Mouse (Mus musculus): ENCODE data around the gene Cdkl3. TPM values are rescaled to one million over a fixed set of nuclear protein-coding genes. Genes with fewer than 3 reads are reported as not detected.
A peak's percentile ranks its signal among the peaks of the same experiment; 100 is the strongest.
"Not testable (repeated sequence)": the region's sequence is repeated elsewhere in the genome, so short reads cannot be mapped to it uniquely, and the experiment has no call there.

The Cdkl3 gene
- polyA plus RNA-seq, 1 experiment from 2014 or later: 0.78 TPM

- Histone ChIP-seq H3K36me3 (replicated peaks) (peaks cover 7% of the 10 kb centered on the region), H3K9me3 (replicated peaks) (no peaks in the 10 kb centered on the region), H3K27me3 (no peaks in the 10 kb centered on the region), H3K4me2 (peak overlapping the region; percentile 96), H3K4me1 (replicated peaks) (peaks cover 63% of the 10 kb centered on the region), H3K9ac (peak overlapping the region; percentile 98), H3K4me3 (replicated peaks) (peak overlapping the region; percentile 83), H3K27ac (replicated peaks) (peak overlapping the region; percentile 100)
- under 1% methylated on average over 7 of the region's 7 CpGs for WGBS (ENCODE audit: insufficient replicate concordance)
- ATAC-seq (ENCODE audit: insufficient read depth): no peak
These were observed 95.8 kb downstream of the Cdkl3 start for GRCm38 (mm10) chr11:52099771-52100219.

DNA sequence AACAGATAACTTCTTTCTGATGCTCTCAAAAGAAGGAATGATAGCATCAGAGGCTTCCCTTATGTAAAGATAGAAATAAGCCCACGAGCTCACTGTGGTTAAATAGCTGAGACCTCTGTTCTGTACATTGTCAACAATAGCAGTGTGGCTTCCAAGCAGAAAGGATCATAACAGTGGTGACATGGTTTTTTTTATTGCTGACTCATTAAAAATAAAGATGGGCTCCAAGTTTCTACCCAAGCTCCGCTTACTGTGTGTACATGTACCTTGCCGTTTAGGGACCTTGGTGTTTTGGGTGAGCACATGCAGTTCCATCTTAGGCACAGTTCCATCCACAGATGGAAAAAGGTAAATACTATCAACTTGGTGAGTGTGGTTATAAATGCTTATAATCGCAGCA lies 99.0 kb downstream of the Cdkl3 start:
- Histone ChIP-seq H3K9me3 (replicated peaks) (no peaks in the 10 kb centered on the region), H3K4me2 (no peak overlapping the region), H3K27me3 (no peaks in the 10 kb centered on the region), H3K4me3 (replicated peaks) (no peak overlapping the region), H3K4me1 (replicated peaks) (peaks cover 66% of the 10 kb centered on the region), H3K36me3 (replicated peaks) (peaks cover 7% of the 10 kb centered on the region), H3K27ac (replicated peaks) (no peak overlapping the region), H3K9ac (no peak overlapping the region)
- WGBS (ENCODE audit: insufficient replicate concordance): 56% methylated on average over 4 of the region's 4 CpGs
- ATAC-seq (ENCODE audit: insufficient read depth): no peak

GRCm38 (mm10) chr11:52105503-52105902 lies 101.5 kb downstream of the Cdkl3 start:
- peaks cover 7% of the 10 kb centered on the region for H3K36me3 ChIP-seq (replicated peaks)
- H3K9me3 ChIP-seq (replicated peaks): no peaks in the 10 kb centered on the region
- H3K27me3 ChIP-seq: no peaks in the 10 kb centered on the region
- no peak for ATAC-seq (ENCODE audit: insufficient read depth)
- no peak overlapping the region for H3K27ac ChIP-seq (replicated peaks)
- no peak overlapping the region for H3K9ac ChIP-seq
- H3K4me2 ChIP-seq: no peak overlapping the region
- H3K4me3 ChIP-seq (replicated peaks): no peak overlapping the region
- peaks cover 73% of the 10 kb centered on the region for H3K4me1 ChIP-seq (replicated peaks)

GRCm38 (mm10) chr11:52106037-52106436 lies 102.0 kb downstream of the Cdkl3 start:
- ATAC-seq (ENCODE audit: insufficient read depth): no peak
- Histone ChIP-seq H3K4me3 (replicated peaks) (no peak overlapping the region), H3K9ac (no peak overlapping the region), H3K9me3 (replicated peaks) (no peaks in the 10 kb centered on the region), H3K27ac (replicated peaks) (no peak overlapping the region), H3K4me1 (replicated peaks) (peaks cover 68% of the 10 kb centered on the region), H3K4me2 (no peak overlapping the region), H3K36me3 (replicated peaks) (peaks cover 4% of the 10 kb centered on the region), H3K27me3 (no peaks in the 10 kb centered on the region)
- 85% methylated on average over 2 of the region's 2 CpGs for WGBS (ENCODE audit: insufficient replicate concordance)

- Histone ChIP-seq H3K36me3 (replicated peaks) (peaks cover under 1% of the 10 kb centered on the region; the same call in 1 of the 2 replicates), H3K9ac (no peak overlapping the region), H3K9me3 (replicated peaks) (no peaks in the 10 kb centered on the region), H3K27ac (replicated peaks) (no peak overlapping the region), H3K4me1 (replicated peaks) (peaks cover 64% of the 10 kb centered on the region), H3K27me3 (no peaks in the 10 kb centered on the region), H3K4me2 (no peak overlapping the region), H3K4me3 (replicated peaks) (no peak overlapping the region)
- no peak for ATAC-seq (ENCODE audit: insufficient read depth)
- 81% methylated on average over 1 of the region's 1 CpGs for WGBS (ENCODE audit: insufficient replicate concordance)
These were observed 102.4 kb downstream of the Cdkl3 start for GRCm38 (mm10) chr11:52106438-52106837.

- H3K9ac ChIP-seq: no peak overlapping the region
- WGBS (ENCODE audit: insufficient replicate concordance): 77% methylated on average over 5 of the region's 5 CpGs
- H3K4me3 ChIP-seq (replicated peaks): no peak overlapping the region
- no peak overlapping the region for H3K4me2 ChIP-seq
- H3K9me3 ChIP-seq (replicated peaks): no peaks in the 10 kb centered on the region
- no peak overlapping the region for H3K27ac ChIP-seq (replicated peaks)
- H3K4me1 ChIP-seq (replicated peaks): peaks cover 48% of the 10 kb centered on the region
- ATAC-seq (ENCODE audit: insufficient read depth): no peak
- peaks cover 7% of the 10 kb centered on the region for H3K36me3 ChIP-seq (replicated peaks)
- H3K27me3 ChIP-seq: no peaks in the 10 kb centered on the region
These were observed 104.8 kb downstream of the Cdkl3 start for GRCm38 (mm10) chr11:52108796-52109195.

DNA sequence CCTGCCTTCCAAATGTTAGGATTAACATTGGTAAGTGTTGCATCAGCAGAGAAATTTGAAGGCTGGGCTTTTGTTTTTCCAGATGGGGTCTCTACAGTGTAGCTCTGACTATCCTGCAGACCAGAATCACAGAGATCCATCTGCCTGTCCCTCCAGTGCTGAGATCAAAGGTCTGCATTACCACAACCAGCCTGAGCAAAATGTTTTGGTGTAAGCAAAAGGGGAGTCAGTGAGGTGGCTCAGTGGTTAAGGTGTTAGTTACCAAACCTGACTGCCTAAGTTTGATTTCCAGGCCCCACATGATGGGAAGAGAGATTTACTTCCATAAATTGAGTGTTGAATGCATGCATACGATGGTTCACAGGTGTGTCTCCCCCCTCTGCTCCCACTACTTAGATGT lies 105.4 kb downstream of the Cdkl3 start:
- Histone ChIP-seq H3K27me3 (no peaks in the 10 kb centered on the region), H3K27ac (replicated peaks) (no peak overlapping the region), H3K4me3 (replicated peaks) (no peak overlapping the region), H3K36me3 (replicated peaks) (peaks cover 13% of the 10 kb centered on the region), H3K4me1 (replicated peaks) (peaks cover 44% of the 10 kb centered on the region), H3K9me3 (replicated peaks) (no peaks in the 10 kb centered on the region), H3K4me2 (no peak overlapping the region), H3K9ac (no peak overlapping the region)
- ATAC-seq (ENCODE audit: insufficient read depth): no peak
- WGBS (ENCODE audit: insufficient replicate concordance): 77% methylated on average over 1 of the region's 1 CpGs

DNA sequence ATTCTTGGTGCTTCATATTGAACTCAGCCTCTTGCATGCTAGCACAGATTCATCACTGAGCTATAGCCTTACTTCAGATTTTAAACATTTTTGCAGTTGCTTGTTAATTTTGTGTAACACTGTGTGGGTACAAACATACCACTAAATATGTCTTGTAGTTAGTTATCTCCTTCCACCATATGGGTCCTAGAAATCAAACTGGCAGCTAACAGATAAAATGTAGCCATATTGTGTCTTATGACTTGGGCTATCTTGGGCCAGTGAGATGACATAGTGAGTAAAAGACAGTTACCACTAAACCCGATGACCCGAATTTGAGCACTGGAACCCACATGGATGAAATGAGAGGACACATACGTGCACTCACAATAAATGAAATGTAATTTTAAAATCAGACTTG lies 111.5 kb downstream of the Cdkl3 start:
- peak; percentile 87 for ATAC-seq (ENCODE audit: insufficient read depth)
- WGBS (ENCODE audit: insufficient replicate concordance): 22% methylated on average over 3 of the region's 3 CpGs
- no peak overlapping the region for H3K4me3 ChIP-seq (replicated peaks)
- peak overlapping the region; percentile 33 for H3K4me2 ChIP-seq
- H3K4me1 ChIP-seq (replicated peaks): peaks cover 33% of the 10 kb centered on the region
- no peaks in the 10 kb centered on the region for H3K9me3 ChIP-seq (replicated peaks)
- no peak overlapping the region for H3K9ac ChIP-seq
- H3K27me3 ChIP-seq: no peaks in the 10 kb centered on the region
- peaks cover 72% of the 10 kb centered on the region for H3K36me3 ChIP-seq (replicated peaks)
- peak overlapping the region; percentile 56 for H3K27ac ChIP-seq (replicated peaks)

DNA sequence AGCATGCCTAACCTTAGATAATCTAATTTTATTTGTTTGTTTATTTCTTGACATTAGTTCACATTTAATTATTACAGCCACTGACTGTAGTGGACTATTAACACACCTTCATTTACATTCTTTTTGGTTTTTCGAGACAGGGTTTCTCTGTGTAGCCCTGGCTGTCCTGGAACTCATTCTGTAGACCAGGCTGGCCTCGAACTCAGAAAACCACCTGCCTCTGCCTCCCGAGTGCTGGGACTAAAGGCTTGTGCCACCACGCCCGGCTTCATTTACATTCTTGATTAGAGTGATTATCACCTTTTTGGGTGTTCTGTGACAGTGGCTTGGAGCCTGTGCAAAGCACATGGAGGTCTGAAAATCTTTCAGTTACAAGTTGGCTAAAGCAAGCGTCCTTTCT lies 112.1 kb downstream of the Cdkl3 start:
- peaks cover 33% of the 10 kb centered on the region for H3K4me1 ChIP-seq (replicated peaks)
- peak overlapping the region; percentile 33 for H3K4me2 ChIP-seq
- H3K9ac ChIP-seq; H3K9me3 ChIP-seq (replicated peaks); H3K4me3 ChIP-seq (replicated peaks); H3K27me3 ChIP-seq; ATAC-seq (ENCODE audit: insufficient read depth): not testable (repeated sequence)
- peaks cover 77% of the 10 kb centered on the region for H3K36me3 ChIP-seq (replicated peaks)
- H3K27ac ChIP-seq (replicated peaks): peak overlapping the region; percentile 56
- WGBS (ENCODE audit: insufficient replicate concordance): 52% methylated on average over 6 of the region's 6 CpGs

DNA sequence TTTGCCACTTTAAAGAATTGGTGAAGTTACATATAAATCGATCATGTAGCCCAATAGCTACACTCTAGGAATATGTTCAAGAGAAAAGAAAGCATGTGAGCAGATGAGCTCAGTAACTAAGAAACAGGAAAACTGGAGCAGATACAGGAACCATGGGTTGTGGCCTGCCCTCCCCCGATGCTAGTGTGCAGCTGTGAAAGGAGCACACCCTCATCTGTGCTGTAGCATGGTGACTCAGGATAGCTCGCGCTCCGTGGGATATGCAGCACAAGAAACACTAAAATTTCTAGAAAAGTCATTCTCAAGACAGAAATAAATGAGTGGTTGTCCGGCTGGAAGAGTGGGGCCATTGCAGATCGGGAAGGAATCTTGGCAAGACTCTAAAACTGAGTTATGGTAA lies 113.1 kb downstream of the Cdkl3 start:
- H3K36me3 ChIP-seq (replicated peaks): peaks cover 88% of the 10 kb centered on the region

GRCm38 (mm10) chr11:52120415-52120814 lies 116.4 kb downstream of the Cdkl3 start:
- H3K4me3 ChIP-seq (replicated peaks); H3K27ac ChIP-seq (replicated peaks); H3K4me2 ChIP-seq; ATAC-seq (ENCODE audit: insufficient read depth); H3K9me3 ChIP-seq (replicated peaks); H3K9ac ChIP-seq; H3K27me3 ChIP-seq: not testable (repeated sequence)
- Histone ChIP-seq H3K36me3 (replicated peaks) (peaks cover 96% of the 10 kb centered on the region), H3K4me1 (replicated peaks) (peaks cover 19% of the 10 kb centered on the region)

More for the DNA sequence above, 113.1 kb downstream of the Cdkl3 start:
- no peaks in the 10 kb centered on the region for H3K27me3 ChIP-seq
- H3K4me1 ChIP-seq (replicated peaks): peaks cover 32% of the 10 kb centered on the region
- H3K9ac ChIP-seq: no peak overlapping the region
- whole genome bisulfite sequencing (ENCODE audit: insufficient replicate concordance): 87% methylated on average over 7 of the region's 7 CpGs
- ATAC-seq (ENCODE audit: insufficient read depth): no peak
- H3K4me2 ChIP-seq: no peak overlapping the region
- H3K27ac ChIP-seq (replicated peaks): no peak overlapping the region
- H3K9me3 ChIP-seq (replicated peaks): no peaks in the 10 kb centered on the region
- H3K4me3 ChIP-seq (replicated peaks): no peak overlapping the region

GRCm38 (mm10) chr11:52122045-52122444 lies 118.0 kb downstream of the Cdkl3 start:
- Histone ChIP-seq H3K9ac (no peak overlapping the region), H3K27ac (replicated peaks) (no peak overlapping the region), H3K36me3 (replicated peaks) (peaks cover 82% of the 10 kb centered on the region), H3K9me3 (replicated peaks) (no peaks in the 10 kb centered on the region), H3K4me1 (replicated peaks) (peaks cover 4% of the 10 kb centered on the region; the same call in 1 of the 2 replicates), H3K4me3 (replicated peaks) (no peak overlapping the region), H3K4me2 (no peak overlapping the region), H3K27me3 (no peaks in the 10 kb centered on the region)
- WGBS (ENCODE audit: insufficient replicate concordance): 83% methylated on average over 6 of the region's 6 CpGs
- no peak for ATAC-seq (ENCODE audit: insufficient read depth)

Data from liver, embryonic 15.5 days (tissue).